Mouse (Mus musculus) CH12.LX (cell line): ENCODE measurements around the gene Cyp11a1. TPM values are rescaled to one million over a fixed set of nuclear protein-coding genes. Genes with fewer than 3 reads are reported as not detected.
A peak's percentile ranks its signal among the peaks of the same experiment; 100 is the strongest.

Source experiments
- DNase-seq: peaks from one replicate; pipeline ENCODE4 v3.0.0-alpha.2; 2013; ENCODE audit errors: extremely low read depth
- H3K27ac ChIP-seq: 2 replicates; pipeline ENCODE4 v1.5.1; 2012; ENCODE audit warnings: low read depth, mild to moderate bottlenecking, control low read depth, moderate library complexity; ENCODE audit not compliant: insufficient read depth
- H3K27me3 ChIP-seq: replicated peaks from 2 replicates; pipeline ENCODE3; 2012; ENCODE audit warnings: inconsistent platforms
- H3K36me3 ChIP-seq, 2 experiments: replicated peaks in 1 of 2; 2 replicates each; pipeline versions ENCODE3 to v1.6.1; 2012; ENCODE audit warnings: inconsistent platforms in 1 of 2, low read length in 1 of 2, mild to moderate bottlenecking in 1 of 2, mixed read lengths in 1 of 2, moderate library complexity in 1 of 2; ENCODE audit not compliant: control insufficient read depth in 1 of 2, insufficient read depth in 1 of 2
- H3K4me1 ChIP-seq, 2 experiments: 2 replicates each; pipeline ENCODE4 v1.6.1; 2012; ENCODE audit warnings: inconsistent platforms in 1 of 2, moderate library complexity in 1 of 2; ENCODE audit not compliant: insufficient read depth in 2 of 2, control insufficient read depth in 1 of 2
- H3K4me2 ChIP-seq: 2 replicates; pipeline ENCODE4 v1.6.1; 2012; ENCODE audit warnings: low read depth, mild to moderate bottlenecking, control low read depth; ENCODE audit not compliant: poor library complexity, insufficient read depth, severe bottlenecking
- H3K4me3 ChIP-seq, 3 experiments: fragments of 150-350 bp in 1 of 3; sonication (generic) in 1 of 3; replicated peaks in 1 of 3; 2 replicates each; pipeline versions ENCODE3 to v1.5.1; 2011 to 2012; ENCODE audit warnings: low read depth in 2 of 3, low read length in 2 of 3, mild to moderate bottlenecking in 2 of 3, moderate library complexity in 2 of 3, control low read depth in 1 of 3, improper control_type of control experiment in 1 of 3, inconsistent platforms in 1 of 3, mixed read lengths in 1 of 3; ENCODE audit not compliant: poor library complexity in 1 of 3
- H3K79me2 ChIP-seq: replicated peaks from 2 replicates; pipeline ENCODE4 v1.6.1; 2012; ENCODE audit warnings: mild to moderate bottlenecking, moderate library complexity; ENCODE audit not compliant: control insufficient read depth, poor library complexity, insufficient read depth, severe bottlenecking; ENCODE audit errors: extremely low read depth
- H3K9ac ChIP-seq: 2 replicates; pipeline ENCODE4 v1.6.1; 2012; ENCODE audit warnings: low read depth, mild to moderate bottlenecking, control low read depth, moderate library complexity; ENCODE audit not compliant: insufficient read depth
- H3K9me3 ChIP-seq: replicated peaks from 2 replicates; pipeline ENCODE3; 2012; ENCODE audit warnings: low read length, inconsistent platforms, mixed read lengths
- ETS1 ChIP-seq: conservative IDR thresholded peaks from 2 replicates; pipeline ENCODE4 v1.6.1; 2012; ENCODE audit warnings: low read depth, mild to moderate bottlenecking, inconsistent platforms, low read length, improper control_type of control experiment, moderate library complexity
- IRF4 ChIP-seq: IDR thresholded peaks from 2 replicates; pipeline ENCODE4 v1.6.1; 2014; ENCODE audit warnings: low read depth, mild to moderate bottlenecking, inconsistent platforms, low read length, improper control_type of control experiment
- JUND ChIP-seq: conservative IDR thresholded peaks from 2 replicates; pipeline ENCODE4 v1.6.1; 2011; ENCODE audit warnings: low read depth, low read length, improper control_type of control experiment
- MXI1 ChIP-seq: IDR thresholded peaks from 2 replicates; pipeline ENCODE4 v1.6.1; 2011; ENCODE audit warnings: mild to moderate bottlenecking, low read depth, low read length, improper control_type of control experiment
- MYC ChIP-seq: IDR thresholded peaks from 2 replicates; pipeline ENCODE4 v1.6.1; 2011; ENCODE audit warnings: low read depth, mild to moderate bottlenecking, improper control_type of control experiment, low read length
- NRF1 ChIP-seq: IDR thresholded peaks from 2 replicates; pipeline ENCODE4 v1.6.1; 2014; ENCODE audit warnings: low read depth, mild to moderate bottlenecking, inconsistent platforms, low read length, improper control_type of control experiment, moderate library complexity
- POLR2A ChIP-seq: IDR thresholded peaks from 2 replicates; pipeline ENCODE4 v1.6.1; 2011; ENCODE audit warnings: low read depth, mild to moderate bottlenecking, improper control_type of control experiment, low read length
- POLR2AphosphoS2 ChIP-seq: IDR thresholded peaks from 2 replicates; pipeline ENCODE4 v1.6.1; 2011; ENCODE audit warnings: low read depth, low read length, improper control_type of control experiment
- RAD21 ChIP-seq: IDR thresholded peaks from 2 replicates; pipeline ENCODE4 v1.6.1; 2011; ENCODE audit warnings: low read depth, mild to moderate bottlenecking, low read length, improper control_type of control experiment, moderate library complexity
- RCOR1 ChIP-seq: conservative IDR thresholded peaks from 2 replicates; pipeline ENCODE4 v1.6.1; 2012; ENCODE audit warnings: low read depth, mild to moderate bottlenecking, inconsistent platforms, low read length, improper control_type of control experiment
- TCF12 ChIP-seq: IDR thresholded peaks from 2 replicates; pipeline ENCODE4 v1.6.1; 2014; ENCODE audit warnings: low read depth, mild to moderate bottlenecking, inconsistent platforms, low read length, improper control_type of control experiment
- ZMIZ1 ChIP-seq: IDR thresholded peaks from 2 replicates; pipeline ENCODE4 v1.6.1; 2012; ENCODE audit warnings: low read depth, mild to moderate bottlenecking, inconsistent platforms, low read length, improper control_type of control experiment
- ZNF384 ChIP-seq: IDR thresholded peaks from 2 replicates; pipeline ENCODE4 v1.6.1; 2012; ENCODE audit warnings: low read depth, low read length, improper control_type of control experiment, inconsistent platforms
- dilution Hi-C: fragments of 300-500 bp; cut with MboI; formaldehyde crosslinking; loops from 2 replicates; pipeline ENCODE4 v1.14.3; 2020; ENCODE audit warnings: low sequenced_read_pairs; ENCODE audit not compliant: extremely low pct_unique_long_range_greater_than_20kb, extremely low pct_ligation_motif_present
- in situ Hi-C: fragments of 300-500 bp; cut with MboI; formaldehyde crosslinking; loops from 3 replicates; pipeline ENCODE4 v1.14.3; 2019; ENCODE audit warnings: low sequenced_read_pairs, low pct_ligation_motif_present, low pct_unique_long_range_greater_than_20kb, mixed read lengths
- polyA plus RNA-seq: library from polyadenylated mRNA; unstranded; fragments of >175 nt; gene quantifications from 2 replicates; pipeline ENCODE4 v1.2.1, GENCODE M21; 2012; ENCODE audit warnings: low read depth; ENCODE audit not compliant: insufficient read length
- total RNA-seq, 2 experiments: library from RNA; depleted of rRNA; stranded (reverse); fragments of 300-350 nt in 1 of 2; fragments of >200 nt in 1 of 2; gene quantifications; 2 replicates each; pipeline ENCODE4 v1.2.3; 2012 to 2014

Cyp11a1 gene
- total and polyA plus RNA-seq, 3 experiments = 2.6 to 12.8 (median 9.0) TPM

GRCm38 (mm10) chr9:57998032-57998659 lies 8.1 kb upstream of the Cyp11a1 start (continued):
- no peak for TF ChIP-seq POLR2AphosphoS2
- TF ChIP-seq, all 38 proteins: peak for 14

GRCm38 (mm10) chr9:57998685-57999084 lies 7.5 kb upstream of the Cyp11a1 start:
- H3K9me3 ChIP-seq = no peaks in the 10 kb centered on the region
- dilution Hi-C loops = no loop called here
- peaks cover 16 to 39% of the 10 kb centered on the region in 2 experiments for H3K4me1 ChIP-seq
- peak overlapping the region; percentile 32; the same call in 1 of the 2 replicates for H3K4me2 ChIP-seq
- no peaks in the 10 kb centered on the region for H3K36me3 ChIP-seq
- H3K27ac ChIP-seq = no peak overlapping the region
- H3K9ac ChIP-seq = peak overlapping the region; percentile 3; the same call in 1 of the 2 replicates
- in situ Hi-C loops = loop anchor here (5.0 to 10.0 kb wide), 3 partner anchors 136 to 344 kb away; partner anchors contain the start of gene Csk
- no peaks in the 10 kb centered on the region for H3K79me2 ChIP-seq
- no peaks in the 10 kb centered on the region for H3K27me3 ChIP-seq
- H3K4me3 ChIP-seq = no peak overlapping the region
- DNase-seq = no peak
- TF ChIP-seq IRF4 (no peak), JUND (no peak), ZMIZ1 (no peak), NRF1 (no peak), RCOR1 (no peak), POLR2A (no peak), RAD21 (no peak)
- TF ChIP-seq, all 38 proteins: peak for 0

- no peak for DNase-seq
Observed at GRCm38 (mm10) chr9:57999676-58000075, 6.5 kb upstream of the Cyp11a1 start.

GRCm38 (mm10) chr9:58003272-58003671 lies 2.9 kb upstream of the Cyp11a1 start:
- Histone ChIP-seq H3K79me2 (no peaks in the 10 kb centered on the region), H3K27ac (no peak overlapping the region), H3K27me3 (no peaks in the 10 kb centered on the region), H3K4me2 (no peak overlapping the region), H3K36me3 (peaks cover 7 to 9% of the 10 kb centered on the region in 2 experiments), H3K4me1 (peaks cover 6 to 28% of the 10 kb centered on the region in 2 experiments), H3K4me3 (no peak overlapping the region), H3K9ac (no peak overlapping the region), H3K9me3 (peaks cover 6% of the 10 kb centered on the region)
- dilution Hi-C loops = no loop called here
- in situ Hi-C loops = no loop called here
- no peak for DNase-seq
- TF ChIP-seq ETS1 = no peak

More at GRCm38 (mm10) chr9:57999676-58000075, 6.5 kb upstream of the Cyp11a1 start:
- Histone ChIP-seq H3K27ac (no peak overlapping the region), H3K4me2 (no peak overlapping the region), H3K4me1 (peaks cover 10 to 30% of the 10 kb centered on the region in 2 experiments), H3K36me3 (no peaks in the 10 kb centered on the region), H3K79me2 (no peaks in the 10 kb centered on the region), H3K27me3 (no peaks in the 10 kb centered on the region), H3K9me3 (no peaks in the 10 kb centered on the region), H3K9ac (no peak overlapping the region), H3K4me3 (no peak overlapping the region)
- in situ Hi-C loops (loop anchor here (5.0 to 10.0 kb wide), 3 partner anchors 137 to 345 kb away; partner anchors contain the start of gene Csk), dilution Hi-C loops (no loop called here)
- no peak for TF ChIP-seq MYC
- TF ChIP-seq POLR2AphosphoS2 = no peak
- no peak for TF ChIP-seq TCF12
- no peak for TF ChIP-seq ZNF384
- no peak for TF ChIP-seq MXI1
